Mouse (Mus musculus): ENCODE measurements around the gene Slc39a11.

- TF ChIP-seq EP300 (IDR thresholded peaks at IDR 0.05) (no peak), CTCF (IDR thresholded peaks at IDR 0.05) (no peak)
These were observed 453.5 kb downstream of the Slc39a11 start for GRCm38 (mm10) chr11:113196234-113197007.

Data from lung, postnatal 0 days (tissue).